Mouse (Mus musculus): ENCODE measurements at regions not wholly inside any gene's neighbourhood (a gene's known extent, or its start where the extent isn't known, plus 50 kb on each side); places are given as distances from the start of the nearest gene placed in this dataset.

- no peak for DNase-seq (ENCODE audit: low read depth, low spot score)
Observed at GRCm38 (mm10) chr13:103683169-103683568, 91.2 kb downstream of the Srek1 start.

DNA sequence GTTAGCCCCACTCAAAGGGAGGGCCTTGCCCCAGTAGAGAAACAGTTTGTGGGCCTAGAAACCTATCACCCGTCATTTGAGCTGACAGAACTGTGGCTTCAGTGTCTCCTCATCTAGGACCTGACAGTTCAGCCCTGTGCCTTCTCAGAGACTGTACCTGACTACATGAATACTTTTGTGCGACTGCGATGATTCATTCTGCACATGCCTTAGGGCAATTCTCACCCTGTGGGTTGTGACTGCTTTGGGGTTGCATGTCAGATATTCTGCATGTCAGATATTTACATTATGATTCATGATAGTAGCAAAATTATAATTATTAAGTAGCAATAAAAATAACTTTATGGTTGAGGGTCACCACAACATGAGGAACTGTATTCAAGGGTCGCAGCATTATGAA, 93.7 kb downstream of the Srek1 start:
- DNase-seq (ENCODE audit: low read depth, low spot score) = no peak

DNA sequence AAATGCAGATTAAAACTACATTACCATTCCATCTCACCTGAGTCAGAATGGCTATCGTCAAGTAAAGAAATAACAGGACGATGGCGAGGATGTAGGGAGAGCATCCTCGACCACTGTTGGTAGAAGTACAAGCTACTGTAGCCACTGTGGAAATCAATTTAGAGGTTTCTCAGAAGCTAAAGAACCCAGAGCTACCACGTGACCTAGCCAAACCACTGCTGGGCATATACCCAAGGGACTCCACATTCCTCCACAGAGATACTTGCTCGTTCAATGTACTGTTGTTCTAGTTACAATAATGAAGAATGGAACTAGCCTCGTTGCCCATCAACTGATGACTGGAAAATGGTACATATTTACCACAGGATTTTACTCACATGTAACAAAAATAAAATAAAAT, 94.4 kb downstream of the Srek1 start:
- DNase-seq (ENCODE audit: low read depth, low spot score) = no peak

DNA sequence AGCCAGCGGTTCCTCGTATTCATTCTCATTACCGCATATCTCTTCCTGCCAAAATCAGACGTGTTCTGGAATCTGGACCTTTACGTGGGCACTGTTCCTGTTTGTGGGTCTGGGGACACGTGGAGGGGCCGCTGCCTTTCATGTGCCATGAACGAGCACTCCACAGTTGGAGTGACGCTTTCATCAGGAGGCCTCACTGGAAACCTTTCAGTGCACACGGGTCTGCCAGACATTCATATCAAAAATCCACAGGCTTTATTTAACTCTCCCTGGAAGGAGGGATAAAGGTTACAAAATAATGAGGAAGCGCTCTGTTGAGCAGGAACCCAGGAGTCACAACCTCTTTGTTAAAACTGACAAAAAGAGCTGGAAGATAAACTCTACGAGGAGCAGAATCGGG, 97.6 kb downstream of the Srek1 start:
- no peak for DNase-seq (ENCODE audit: low read depth, low spot score)

- no peak for DNase-seq (ENCODE audit: low read depth, low spot score)
Observed at GRCm38 (mm10) chr13:103676221-103676620, 98.2 kb downstream of the Srek1 start.

DNA sequence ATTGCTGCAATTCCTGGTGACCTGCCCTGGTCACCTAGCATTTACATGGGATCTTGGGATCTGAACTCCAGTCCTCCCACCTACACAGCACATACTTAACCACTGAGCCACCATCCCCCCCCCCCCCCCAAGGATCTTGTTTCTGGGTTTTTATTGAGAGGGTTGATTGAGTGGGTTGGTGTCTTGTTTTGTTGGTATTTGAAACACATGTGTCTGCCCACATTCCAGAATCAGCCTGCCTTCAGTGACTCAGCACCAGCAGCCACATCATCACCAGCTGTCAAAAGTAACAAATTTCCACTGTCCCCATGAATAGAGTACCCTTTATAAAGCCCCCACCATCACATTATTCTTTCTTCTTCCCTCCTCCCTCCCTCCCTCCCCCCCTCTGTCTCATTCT, 103.8 kb downstream of the Srek1 start:
- DNase-seq (ENCODE audit: low read depth, low spot score) = no peak

DNA sequence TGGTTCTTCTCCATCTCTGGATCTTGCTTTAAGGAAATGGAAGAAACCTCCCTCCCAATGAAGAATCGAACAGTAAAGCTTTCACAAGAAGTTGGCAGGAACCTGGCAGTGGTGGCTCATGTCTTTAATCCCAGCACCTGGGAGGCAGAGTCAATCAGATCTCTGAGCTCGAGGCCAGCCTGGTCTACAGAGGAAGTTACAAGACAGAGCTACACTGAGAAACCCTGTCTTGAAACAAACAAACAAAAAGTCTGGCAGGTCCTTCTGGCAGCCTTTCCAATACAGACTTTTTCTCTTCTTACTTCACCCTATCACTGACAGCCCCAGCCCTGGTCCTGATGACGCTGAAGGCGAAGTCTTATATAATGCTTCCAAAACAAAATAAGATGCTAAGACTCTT, 104.6 kb downstream of the Srek1 start:
- DNase-seq (ENCODE audit: low read depth, low spot score) = no peak

DNA sequence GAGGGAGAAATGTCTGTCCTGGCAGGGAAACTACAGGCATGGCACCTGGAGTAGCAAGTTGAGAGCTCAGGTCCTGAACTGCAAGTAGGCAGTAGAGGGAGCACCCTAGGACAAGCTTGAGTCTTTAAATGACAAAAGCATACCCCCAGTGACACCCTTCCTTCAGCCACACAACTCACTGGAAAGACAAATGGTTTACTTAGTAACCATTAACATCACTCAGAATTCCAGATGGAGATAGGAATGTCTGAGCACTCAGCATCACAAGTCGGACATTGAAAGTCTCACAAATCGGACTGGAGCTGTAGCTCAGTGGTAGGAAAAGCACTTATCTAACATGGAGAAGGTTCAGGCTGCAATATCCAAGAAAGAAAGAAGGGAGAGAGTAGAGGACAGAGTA, 106.7 kb downstream of the Srek1 start:
- DNase-seq (ENCODE audit: low read depth, low spot score) = no peak

DNA sequence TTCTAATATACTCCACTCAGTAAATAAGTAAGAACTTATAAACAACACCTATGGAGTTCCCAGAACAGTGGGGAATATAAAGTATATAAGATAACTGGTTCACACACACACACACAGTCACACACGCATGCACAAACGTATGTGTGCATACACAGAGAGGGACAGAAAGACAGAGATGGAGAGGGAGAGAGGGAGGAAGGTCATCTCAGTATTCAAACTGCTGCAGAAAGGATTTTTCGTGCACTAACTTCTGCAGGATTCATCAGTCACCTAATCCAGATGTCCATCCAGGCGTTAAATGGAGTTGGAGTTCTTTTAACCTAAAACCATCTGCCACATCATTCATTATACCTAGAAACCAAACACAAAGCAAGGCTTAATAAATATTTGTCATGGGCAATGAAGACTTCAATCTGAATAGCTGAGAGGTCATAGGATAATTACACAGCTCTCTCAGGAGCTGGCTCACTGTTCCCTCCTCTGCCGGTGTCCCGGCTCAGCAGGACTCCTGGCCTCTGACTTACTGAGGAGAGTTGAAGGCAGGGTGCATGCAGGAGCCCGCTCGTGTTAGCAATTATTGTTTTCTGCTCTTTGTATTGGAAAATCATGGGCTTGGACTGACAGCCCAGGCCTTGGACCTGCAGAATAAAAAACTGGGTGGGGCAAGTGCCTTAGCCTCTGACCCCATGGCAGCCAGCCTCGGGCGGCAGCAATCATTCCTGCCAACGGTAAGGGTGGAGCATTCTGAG, 114.0 kb downstream of the Srek1 start:
- DNase-seq (ENCODE audit: low read depth, low spot score) = no peak

GRCm38 (mm10) chr13:103655966-103656365, 118.4 kb downstream of the Srek1 start:
- no peak for DNase-seq (ENCODE audit: low read depth, low spot score)

- DNase-seq (ENCODE audit: low read depth, low spot score) = no peak
Observed at GRCm38 (mm10) chr13:103653216-103653615, 121.2 kb downstream of the Srek1 start.

DNA sequence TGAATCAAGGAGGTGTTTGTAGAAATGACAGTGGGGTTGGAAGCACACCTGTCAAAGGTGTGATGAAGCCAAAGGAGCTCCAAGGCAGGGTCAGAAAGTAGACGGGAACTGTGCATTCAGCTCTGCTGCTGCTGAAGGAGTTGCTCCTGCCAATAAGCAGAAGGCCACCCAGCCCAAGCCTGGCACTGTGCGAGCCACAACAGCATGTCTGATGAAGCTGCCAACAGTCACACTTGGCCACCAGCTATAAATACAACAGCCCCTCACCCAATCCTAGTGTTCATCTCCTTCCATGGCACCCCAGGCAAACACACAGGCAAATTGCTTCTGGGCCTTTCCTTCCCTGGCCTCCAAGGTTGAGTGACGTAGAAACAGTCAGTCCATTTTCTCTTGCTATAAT, 125.0 kb downstream of the Srek1 start:
- no peak for DNase-seq (ENCODE audit: low read depth, low spot score)

GRCm38 (mm10) chr13:103648016-103648415, 126.4 kb downstream of the Srek1 start:
- DNase-seq (ENCODE audit: low read depth, low spot score) = no peak

GRCm38 (mm10) chr13:103646035-103646434, 128.4 kb downstream of the Srek1 start:
- no peak for DNase-seq (ENCODE audit: low read depth, low spot score)

DNA sequence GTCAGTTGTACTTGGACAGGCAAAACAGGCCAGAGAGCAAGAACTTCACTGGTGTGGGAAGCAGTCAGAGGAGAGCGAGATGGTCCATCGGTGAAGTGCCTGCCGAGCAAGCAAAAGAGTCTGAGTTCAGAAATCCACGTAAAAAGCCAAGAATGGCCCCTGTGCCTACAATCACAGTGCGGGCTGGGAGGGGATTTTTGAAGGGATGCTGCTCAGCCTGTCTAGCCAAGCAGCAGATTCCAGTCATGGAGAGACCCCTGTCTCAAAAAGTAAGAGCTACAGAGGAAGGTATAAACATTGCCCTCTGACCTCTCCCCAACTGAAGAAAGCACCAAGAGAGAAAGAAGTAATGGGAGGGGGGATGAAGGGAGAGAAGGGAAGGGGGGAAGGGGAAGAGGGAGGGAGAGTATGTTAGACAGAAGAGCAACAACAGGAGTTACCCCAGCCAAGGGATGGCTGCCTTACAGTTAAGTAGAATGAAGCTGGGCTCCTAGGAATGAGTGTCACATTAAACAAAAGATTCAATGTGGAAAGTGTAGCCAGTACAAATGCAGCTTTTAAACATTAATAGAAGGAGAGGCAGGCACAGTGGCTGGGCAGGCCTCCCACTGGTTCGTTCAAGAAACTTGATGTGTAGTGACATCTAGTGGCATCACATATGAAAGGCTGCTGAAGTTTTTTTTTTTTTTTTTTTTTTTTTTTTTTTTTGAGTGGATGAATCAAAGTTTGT, 130.2 kb downstream of the Srek1 start:
- DNase-seq (ENCODE audit: low read depth, low spot score) = peak; percentile 11

- DNase-seq (ENCODE audit: low read depth, low spot score) = no peak
Observed at GRCm38 (mm10) chr13:103643486-103643885, 130.9 kb downstream of the Srek1 start.

DNA sequence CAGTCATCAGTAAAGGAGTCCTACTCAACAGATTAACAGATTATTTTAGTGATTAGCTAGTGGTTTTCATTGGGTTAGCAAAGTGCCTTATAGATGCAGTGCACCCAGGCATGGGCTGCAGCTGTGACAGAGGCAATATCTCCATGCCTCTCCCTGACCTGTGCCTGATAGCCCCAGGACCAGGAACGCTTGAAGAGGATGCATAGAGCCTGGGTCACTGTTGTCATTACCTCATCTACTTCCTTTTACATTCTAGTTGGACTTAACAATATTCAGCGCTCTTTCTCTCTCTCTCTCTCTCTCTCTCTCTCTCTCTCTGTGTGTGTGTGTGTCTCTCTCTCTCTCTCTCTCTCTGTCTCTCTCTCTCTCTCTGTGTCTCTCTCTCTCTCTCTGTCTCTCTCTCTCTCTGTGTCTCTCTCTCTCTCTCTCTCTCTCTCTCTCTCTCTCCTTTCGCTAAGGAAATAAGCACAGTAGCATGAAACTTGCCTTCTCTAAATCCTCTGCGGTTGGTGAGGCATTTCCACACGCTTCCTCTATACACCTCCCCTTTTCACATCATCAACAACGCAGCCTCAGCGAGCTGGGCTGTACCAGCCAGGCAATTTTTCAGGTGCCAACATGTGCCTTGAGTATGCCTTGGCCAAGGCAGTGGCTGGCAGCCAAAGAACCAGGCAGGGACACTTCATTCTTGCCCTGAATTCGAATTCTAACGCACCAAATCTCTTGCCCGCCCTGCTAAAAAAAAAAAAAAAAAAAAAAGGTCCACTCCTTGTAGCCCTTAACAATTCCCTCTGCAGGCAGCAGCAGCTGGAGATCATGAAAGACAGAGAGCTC, 131.6 kb downstream of the Srek1 start:
- DNase-seq (ENCODE audit: low read depth, low spot score) = no peak

GRCm38 (mm10) chr13:103638038-103638437, 136.4 kb downstream of the Srek1 start:
- DNase-seq (ENCODE audit: low read depth, low spot score) = no peak

GRCm38 (mm10) chr13:103637414-103637813, 137.0 kb downstream of the Srek1 start:
- no peak for DNase-seq (ENCODE audit: low read depth, low spot score)

DNA sequence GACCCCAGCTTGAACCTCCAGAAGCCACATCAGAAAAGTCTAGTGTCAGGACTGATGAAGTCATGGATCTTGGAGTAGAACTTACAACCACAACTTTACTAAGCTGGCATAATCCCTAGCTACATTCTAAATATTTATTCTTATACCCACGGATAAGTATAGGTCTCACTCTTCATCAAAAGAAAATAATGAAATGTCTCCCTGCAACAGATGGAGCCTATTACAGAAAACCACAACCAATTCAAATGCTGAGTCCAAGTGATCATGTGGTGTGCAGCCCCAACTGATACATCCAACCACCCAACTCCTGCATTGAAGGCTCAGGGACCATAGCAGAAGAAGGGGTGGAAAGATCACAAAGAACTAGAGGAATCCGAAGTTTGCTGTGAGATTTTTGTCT, 137.8 kb downstream of the Srek1 start:
- no peak for DNase-seq (ENCODE audit: low read depth, low spot score)

DNA sequence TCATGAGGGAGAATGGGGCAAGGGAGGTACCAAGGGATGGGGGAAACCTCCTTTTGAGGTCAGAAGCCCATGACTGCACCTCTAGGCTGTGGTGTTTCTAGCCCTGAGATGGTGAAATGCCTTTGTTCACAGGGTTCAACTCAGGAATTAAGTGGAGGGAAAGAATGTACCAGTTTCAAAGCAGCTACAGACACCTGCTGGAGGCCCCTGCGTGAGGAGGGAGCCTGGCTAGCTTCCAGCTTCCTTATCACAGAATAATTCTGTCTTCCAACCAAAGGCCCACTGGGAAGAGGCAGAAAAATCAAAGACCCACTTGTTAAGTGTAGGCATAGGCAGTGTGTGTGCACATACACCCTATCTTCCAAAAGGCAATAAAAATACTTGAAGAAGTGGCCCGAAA, 150.6 kb downstream of the Srek1 start:
- no peak for DNase-seq (ENCODE audit: low read depth, low spot score)

DNA sequence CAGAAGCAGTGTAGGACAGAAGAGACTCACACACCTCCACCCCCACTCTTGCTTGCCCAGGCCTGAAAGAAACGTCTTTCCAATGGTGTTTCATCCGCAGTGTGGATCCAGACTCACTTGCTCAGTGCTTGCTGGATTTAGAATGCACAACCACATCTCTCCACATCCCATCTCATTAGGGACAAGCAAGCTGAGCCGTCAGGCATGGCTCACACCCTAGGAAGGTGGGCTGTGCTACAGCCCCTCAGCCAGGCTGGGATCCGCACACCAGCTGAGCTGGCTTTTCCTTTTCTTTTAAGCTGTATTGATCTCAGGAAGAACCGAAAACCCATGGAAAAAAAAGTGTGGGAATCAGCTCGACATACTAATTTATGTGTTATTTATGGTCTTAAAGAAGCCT, 151.1 kb downstream of the Srek1 start:
- no peak for DNase-seq (ENCODE audit: low read depth, low spot score)

Data from retina, adult 2 months (tissue).